Mouse (Mus musculus): ENCODE measurements around the gene Fam151b. TPM values are rescaled to one million over a fixed set of nuclear protein-coding genes. Genes with fewer than 3 reads are reported as not detected.

The Fam151b gene
- polyA plus RNA-seq, 1 experiment from 2014 or later: not detected

- H3K9me3 ChIP-seq (ENCODE audit: control insufficient read depth, low read length): no peaks in the 10 kb centered on the region
- WGBS: 71% methylated on average over 4 of the region's 4 CpGs
- H3K36me3 ChIP-seq (ENCODE audit: control insufficient read depth, insufficient read depth, low read length): peaks cover 11% of the 10 kb centered on the region
- H3K9ac ChIP-seq (ENCODE audit: low read length): no peak overlapping the region
- ATAC-seq (ENCODE audit: low read depth): no peak
- no peak overlapping the region for H3K27ac ChIP-seq (ENCODE audit: low read length)
- no peak overlapping the region for H3K4me2 ChIP-seq (ENCODE audit: low read depth, low read length)
- no peak overlapping the region for H3K4me3 ChIP-seq (ENCODE audit: low read length)
- no peaks in the 10 kb centered on the region for H3K4me1 ChIP-seq (replicated peaks; ENCODE audit: control insufficient read depth, insufficient read depth, low read length)
- H3K27me3 ChIP-seq (ENCODE audit: control insufficient read depth, insufficient read depth, low read depth, low read length): no peaks in the 10 kb centered on the region
These were observed 7.0 kb upstream of the Fam151b start for GRCm38 (mm10) chr13:92490817-92491216.

- Histone ChIP-seq H3K4me3 (ENCODE audit: low read length) (peak overlapping the region; percentile 62), H3K9ac (ENCODE audit: low read length) (peak overlapping the region; percentile 67), H3K4me2 (ENCODE audit: low read depth, low read length) (peak overlapping the region; percentile 83), H3K27ac (ENCODE audit: low read length) (peak overlapping the region; percentile 52; the same call in 1 of the 2 replicates), H3K27me3 (ENCODE audit: control insufficient read depth, insufficient read depth, low read depth, low read length) (no peaks in the 10 kb centered on the region), H3K4me1 (replicated peaks; ENCODE audit: control insufficient read depth, insufficient read depth, low read length) (no peaks in the 10 kb centered on the region; the same call in 1 of the 2 replicates), H3K9me3 (ENCODE audit: control insufficient read depth, low read length) (no peaks in the 10 kb centered on the region), H3K36me3 (ENCODE audit: control insufficient read depth, insufficient read depth, low read length) (no peaks in the 10 kb centered on the region)
- 10% methylated on average over 3 of the region's 3 CpGs for WGBS
- peak; percentile 73 for ATAC-seq (ENCODE audit: low read depth)
These were observed 467 bp downstream of the Fam151b start for GRCm38 (mm10) chr13:92483348-92483747.

- Histone ChIP-seq H3K36me3 (ENCODE audit: control insufficient read depth, insufficient read depth, low read length) (peaks cover 4% of the 10 kb centered on the region; the same call in 1 of the 2 replicates), H3K4me3 (ENCODE audit: low read length) (no peak overlapping the region), H3K9ac (ENCODE audit: low read length) (no peak overlapping the region), H3K4me2 (ENCODE audit: low read depth, low read length) (no peak overlapping the region), H3K9me3 (ENCODE audit: control insufficient read depth, low read length) (no peaks in the 10 kb centered on the region), H3K27me3 (ENCODE audit: control insufficient read depth, insufficient read depth, low read depth, low read length) (no peaks in the 10 kb centered on the region), H3K27ac (ENCODE audit: low read length) (no peak overlapping the region), H3K4me1 (replicated peaks; ENCODE audit: control insufficient read depth, insufficient read depth, low read length) (no peaks in the 10 kb centered on the region)
- 53% methylated on average over 2 of the region's 2 CpGs for WGBS
- ATAC-seq (ENCODE audit: low read depth): no peak
These were observed 13.7 kb downstream of the Fam151b start for GRCm38 (mm10) chr13:92470151-92470550.

DNA sequence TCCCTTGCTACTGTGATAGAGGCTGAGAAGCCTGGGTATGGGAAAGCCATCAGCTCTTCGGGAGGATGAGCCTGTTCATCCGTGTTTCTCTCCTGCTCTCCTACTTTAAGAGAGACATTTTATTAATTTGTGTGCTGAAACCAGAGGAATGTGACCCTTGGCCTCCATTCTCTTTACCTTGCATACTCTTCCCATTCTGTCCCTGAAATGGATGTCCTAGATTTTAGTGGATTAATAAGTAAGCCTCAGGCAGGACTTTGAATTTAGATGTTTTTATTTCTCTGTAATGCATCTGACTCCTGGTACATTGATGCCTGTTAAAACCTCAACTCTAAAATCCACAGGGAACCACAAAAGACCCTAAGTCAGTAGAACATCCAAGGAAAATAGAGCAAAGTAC is 14.4 kb downstream of the Fam151b start:
- Histone ChIP-seq H3K27me3 (ENCODE audit: control insufficient read depth, insufficient read depth, low read depth, low read length) (no peaks in the 10 kb centered on the region), H3K4me1 (replicated peaks; ENCODE audit: control insufficient read depth, insufficient read depth, low read length) (no peaks in the 10 kb centered on the region), H3K9ac (ENCODE audit: low read length) (no peak overlapping the region), H3K4me2 (ENCODE audit: low read depth, low read length) (no peak overlapping the region), H3K27ac (ENCODE audit: low read length) (no peak overlapping the region), H3K36me3 (ENCODE audit: control insufficient read depth, insufficient read depth, low read length) (peaks cover 4% of the 10 kb centered on the region; the same call in 1 of the 2 replicates), H3K9me3 (ENCODE audit: control insufficient read depth, low read length) (no peaks in the 10 kb centered on the region), H3K4me3 (ENCODE audit: low read length) (no peak overlapping the region)
- no peak for ATAC-seq (ENCODE audit: low read depth)
- WGBS: 49% methylated on average over 2 of the region's 2 CpGs

DNA sequence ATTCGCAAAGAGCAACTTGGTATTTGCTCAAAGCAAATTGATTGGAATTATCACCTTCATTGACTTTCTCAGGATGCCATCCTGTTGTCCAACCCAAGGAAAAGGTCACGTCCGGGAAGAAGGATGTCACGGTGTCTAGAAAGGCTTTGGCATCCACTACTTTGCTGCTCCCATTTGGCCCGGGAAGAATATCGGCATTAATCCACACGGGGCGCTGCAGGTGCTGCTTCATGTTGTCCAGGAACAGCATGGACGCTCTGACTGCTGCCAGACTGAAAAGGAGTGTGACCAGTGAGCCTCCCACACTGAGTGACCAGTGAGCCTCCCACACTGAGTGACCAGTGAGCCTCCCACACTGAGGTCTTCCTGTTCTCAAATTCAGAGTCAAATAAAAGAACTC is 15.9 kb downstream of the Fam151b start:
- H3K4me3 ChIP-seq (ENCODE audit: low read length): no peak overlapping the region
- H3K4me2 ChIP-seq (ENCODE audit: low read depth, low read length): no peak overlapping the region
- WGBS: 68% methylated on average over 9 of the region's 9 CpGs
- H3K36me3 ChIP-seq (ENCODE audit: control insufficient read depth, insufficient read depth, low read length): peaks cover 4% of the 10 kb centered on the region; the same call in 1 of the 2 replicates
- no peaks in the 10 kb centered on the region for H3K4me1 ChIP-seq (replicated peaks; ENCODE audit: control insufficient read depth, insufficient read depth, low read length)
- no peak overlapping the region for H3K9ac ChIP-seq (ENCODE audit: low read length)
- no peaks in the 10 kb centered on the region for H3K27me3 ChIP-seq (ENCODE audit: control insufficient read depth, insufficient read depth, low read depth, low read length)
- H3K9me3 ChIP-seq (ENCODE audit: control insufficient read depth, low read length): no peaks in the 10 kb centered on the region
- no peak overlapping the region for H3K27ac ChIP-seq (ENCODE audit: low read length)
- no peak for ATAC-seq (ENCODE audit: low read depth)

DNA sequence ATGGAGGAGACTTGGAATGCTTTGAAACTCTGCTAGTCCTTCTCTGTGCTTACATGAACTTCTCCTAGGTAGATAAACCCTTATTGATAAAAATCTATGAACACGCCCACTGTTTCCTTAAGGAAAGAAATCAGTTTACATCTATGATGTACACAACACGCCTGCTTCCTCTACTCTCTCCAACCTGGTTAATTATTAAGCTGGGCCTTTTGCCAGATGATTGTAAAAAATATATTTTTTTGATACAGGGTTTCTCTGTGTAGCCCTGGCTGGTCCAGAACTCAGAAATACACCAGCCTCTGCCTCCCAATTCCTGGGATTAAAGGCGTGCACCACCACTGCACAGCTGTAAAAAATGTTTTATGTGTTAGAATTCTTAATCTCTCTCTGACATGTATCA is 19.1 kb downstream of the Fam151b start:
- Histone ChIP-seq H3K4me1 (replicated peaks; ENCODE audit: control insufficient read depth, insufficient read depth, low read length) (no peaks in the 10 kb centered on the region), H3K4me3 (ENCODE audit: low read length) (no peak overlapping the region), H3K4me2 (ENCODE audit: low read depth, low read length) (no peak overlapping the region), H3K9ac (ENCODE audit: low read length) (no peak overlapping the region), H3K27ac (ENCODE audit: low read length) (no peak overlapping the region), H3K9me3 (ENCODE audit: control insufficient read depth, low read length) (no peaks in the 10 kb centered on the region), H3K36me3 (ENCODE audit: control insufficient read depth, insufficient read depth, low read length) (peaks cover 4% of the 10 kb centered on the region; the same call in 1 of the 2 replicates), H3K27me3 (ENCODE audit: control insufficient read depth, insufficient read depth, low read depth, low read length) (no peaks in the 10 kb centered on the region)
- WGBS: 69% methylated on average over 3 of the region's 3 CpGs
- no peak for ATAC-seq (ENCODE audit: low read depth)

DNA sequence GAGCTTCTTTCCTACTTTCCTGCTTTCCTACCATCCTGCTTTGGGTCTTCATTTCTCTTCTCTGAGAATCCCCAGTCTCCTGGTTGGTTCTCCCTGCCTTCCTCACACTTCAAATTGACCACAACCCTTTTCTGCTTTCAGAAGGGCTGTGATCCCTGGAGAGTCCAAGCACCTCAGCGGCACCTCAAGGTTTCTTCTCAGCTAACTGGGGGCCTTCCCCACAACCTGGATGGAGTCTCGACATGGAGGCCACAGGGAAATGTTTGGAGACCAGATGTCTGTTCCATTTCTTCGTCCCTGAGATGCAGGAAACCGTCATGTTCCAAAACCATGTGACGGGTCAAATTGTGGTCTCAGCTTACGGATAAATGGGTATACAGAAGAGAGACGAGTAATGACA is 36.9 kb downstream of the Fam151b start:
- H3K27ac ChIP-seq (ENCODE audit: low read length): no peak overlapping the region
- no peaks in the 10 kb centered on the region for H3K9me3 ChIP-seq (ENCODE audit: control insufficient read depth, low read length)
- no peak overlapping the region for H3K9ac ChIP-seq (ENCODE audit: low read length)
- 88% methylated on average over 7 of the region's 7 CpGs for WGBS
- H3K36me3 ChIP-seq (ENCODE audit: control insufficient read depth, insufficient read depth, low read length): no peaks in the 10 kb centered on the region
- no peaks in the 10 kb centered on the region for H3K4me1 ChIP-seq (replicated peaks; ENCODE audit: control insufficient read depth, insufficient read depth, low read length)
- ATAC-seq (ENCODE audit: low read depth): no peak
- H3K4me3 ChIP-seq (ENCODE audit: low read length): no peak overlapping the region
- H3K4me2 ChIP-seq (ENCODE audit: low read depth, low read length): no peak overlapping the region
- no peaks in the 10 kb centered on the region for H3K27me3 ChIP-seq (ENCODE audit: control insufficient read depth, insufficient read depth, low read depth, low read length)

DNA sequence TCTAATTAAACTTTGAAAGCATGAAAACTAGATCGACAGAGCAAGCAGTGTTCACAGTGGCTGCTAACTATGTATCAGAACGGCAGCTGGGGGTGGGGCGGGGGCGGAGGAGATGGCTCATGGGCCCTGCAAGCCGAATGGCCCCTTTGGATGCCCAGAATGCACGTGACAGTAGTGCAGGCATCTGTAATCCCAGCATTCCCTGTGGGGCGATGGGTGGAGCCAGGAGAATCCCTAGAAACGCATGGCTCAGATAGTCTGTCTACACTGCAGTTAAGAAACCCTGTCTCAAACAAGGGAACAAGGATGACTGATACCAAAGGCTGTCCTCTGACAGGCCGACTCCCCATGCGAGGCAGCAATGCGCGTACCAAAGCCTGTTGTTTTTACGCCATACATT is 43.5 kb downstream of the Fam151b start:
- no peaks in the 10 kb centered on the region for H3K27me3 ChIP-seq (ENCODE audit: control insufficient read depth, insufficient read depth, low read depth, low read length)
- H3K9ac ChIP-seq (ENCODE audit: low read length): no peak overlapping the region
- H3K27ac ChIP-seq (ENCODE audit: low read length): no peak overlapping the region
- no peak overlapping the region for H3K4me2 ChIP-seq (ENCODE audit: low read depth, low read length)
- H3K4me1 ChIP-seq (replicated peaks; ENCODE audit: control insufficient read depth, insufficient read depth, low read length): no peaks in the 10 kb centered on the region
- 75% methylated on average over 13 of the region's 13 CpGs for WGBS
- no peak overlapping the region for H3K4me3 ChIP-seq (ENCODE audit: low read length)
- 0 out of 2 replicates have a peak, but pooled peaks cover 2% of the 10 kb centered on the region for H3K36me3 ChIP-seq (ENCODE audit: control insufficient read depth, insufficient read depth, low read length)
- ATAC-seq (ENCODE audit: low read depth): no peak
- H3K9me3 ChIP-seq (ENCODE audit: control insufficient read depth, low read length): no peaks in the 10 kb centered on the region

GRCm38 (mm10) chr13:92438656-92439055 is 45.2 kb downstream of the Fam151b start:
- Histone ChIP-seq H3K36me3 (ENCODE audit: control insufficient read depth, insufficient read depth, low read length) (0 out of 2 replicates have a peak, but pooled peaks cover 2% of the 10 kb centered on the region), H3K27ac (ENCODE audit: low read length) (no peak overlapping the region), H3K4me3 (ENCODE audit: low read length) (no peak overlapping the region), H3K4me1 (replicated peaks; ENCODE audit: control insufficient read depth, insufficient read depth, low read length) (no peaks in the 10 kb centered on the region), H3K9ac (ENCODE audit: low read length) (no peak overlapping the region), H3K27me3 (ENCODE audit: control insufficient read depth, insufficient read depth, low read depth, low read length) (no peaks in the 10 kb centered on the region), H3K4me2 (ENCODE audit: low read depth, low read length) (no peak overlapping the region), H3K9me3 (ENCODE audit: control insufficient read depth, low read length) (no peaks in the 10 kb centered on the region)
- no peak for ATAC-seq (ENCODE audit: low read depth)
- 80% methylated on average over 10 of the region's 10 CpGs for WGBS

All from lung, embryonic 16.5 days (tissue).